Mouse (Mus musculus) heart, adult 2 months (tissue): ENCODE results near the gene Fam57b. TPM values are rescaled to one million over a fixed set of nuclear protein-coding genes. Genes with fewer than 3 reads are reported as not detected.

Experiments
- DNase-seq, 2 experiments: peaks; one replicate each; pipeline ENCODE4 v3.0.0; 2021
- H3K27ac ChIP-seq: fragments of 200-600 bp; 2 replicates; pipeline ENCODE4 v1.8.1; 2022
- H3K27me3 ChIP-seq: fragments of 200-500 bp; 2 replicates; pipeline ENCODE4 v1.6.1; 2012; ENCODE audit warnings: mild to moderate bottlenecking, low read length, inconsistent platforms, mixed read lengths; ENCODE audit not compliant: control insufficient read depth, insufficient read depth
- H3K36me3 ChIP-seq: fragments of 200-500 bp; 2 replicates; pipeline ENCODE4 v1.6.1; 2012; ENCODE audit warnings: low read length, inconsistent platforms; ENCODE audit not compliant: control insufficient read depth, insufficient read depth
- H3K4me1 ChIP-seq: fragments of 200-500 bp; 2 replicates; pipeline ENCODE4 v1.6.1; 2011; ENCODE audit warnings: low read length; ENCODE audit not compliant: control insufficient read depth, insufficient read depth
- H3K4me3 ChIP-seq: fragments of 200-600 bp; 2 replicates; pipeline ENCODE4 v1.8.1; 2022
- H3K79me2 ChIP-seq: fragments of 200-500 bp; replicated peaks from 2 replicates; pipeline ENCODE4 v1.6.1; 2012; ENCODE audit warnings: mild to moderate bottlenecking, inconsistent platforms, low read length, moderate library complexity, mixed read lengths; ENCODE audit not compliant: control insufficient read depth, insufficient read depth
- H3K9ac ChIP-seq: fragments of 200-500 bp; 2 replicates; pipeline ENCODE4 v1.6.1; 2012; ENCODE audit warnings: low read depth, mild to moderate bottlenecking, control low read depth, inconsistent platforms, low read length, mixed read lengths
- CTCF ChIP-seq: fragments of 200-600 bp; IDR thresholded peaks from 2 replicates; pipeline ENCODE4 v1.8.1; 2022; ENCODE audit warnings: antibody characterized with exemption, mild to moderate bottlenecking, moderate library complexity
- EP300 ChIP-seq: fragments of 200-500 bp; IDR thresholded peaks from 2 replicates; pipeline ENCODE4 v1.6.1; 2011; ENCODE audit warnings: low read depth, low read length, control low read depth; ENCODE audit not compliant: insufficient read depth
- POLR2A ChIP-seq: fragments of 200-500 bp; IDR thresholded peaks from 2 replicates; pipeline ENCODE4 v1.6.1; 2011; ENCODE audit warnings: mild to moderate bottlenecking, low read depth, low read length, control low read depth; ENCODE audit not compliant: insufficient read depth
- WGBS: fragments of 180-500 bp; shearing (Covaris S2); methylation state at CpG from one replicate; pipeline ENCODE4 v1.1.7; 2018; 5-methylcytosine and 5-hydroxymethylcytosine counted together
- intact Hi-C: fragments of 180-260 bp; cut with DNase I; formaldehyde crosslinking; loops from one replicate; pipeline ENCODE4 v1.15.1; 2025
- polyA plus RNA-seq: library from polyadenylated mRNA; depleted of rRNA; stranded (reverse); fragments of >200 nt; gene quantifications from 2 replicates; pipeline ENCODE4 v1.2.3, GENCODE M21; 2012
- total RNA-seq, 2 experiments: library from RNA; stranded (reverse); gene quantifications; 2 replicates each; pipeline ENCODE4 v1.2.3; 2021

The Fam57b gene
- total and polyA plus RNA-seq, 3 experiments: 7.4 to 12.8 (median 8.8) TPM

GRCm38 (mm10) chr7:126785056-126785455 lies 12.4 kb upstream of the Fam57b start:
- no peaks in the 10 kb centered on the region; the same call in 1 of the 2 replicates for H3K79me2 ChIP-seq
- DNase-seq: no peak
- H3K4me1 ChIP-seq: peaks cover 2% of the 10 kb centered on the region; the same call in 1 of the 2 replicates
- no peaks in the 10 kb centered on the region for H3K36me3 ChIP-seq
- H3K27me3 ChIP-seq: no peaks in the 10 kb centered on the region
- 64% methylated on average over 4 of the region's 4 CpGs for WGBS
- H3K27ac ChIP-seq: no peak overlapping the region
- intact Hi-C loops: no loop called here
- H3K9ac ChIP-seq: no peak overlapping the region
- no peak for TF ChIP-seq POLR2A
- TF ChIP-seq CTCF: no peak
- TF ChIP-seq EP300: no peak
- no peak overlapping the region for H3K4me3 ChIP-seq

GRCm38 (mm10) chr7:126786142-126786541 lies 11.3 kb upstream of the Fam57b start:
- intact Hi-C loops: no loop called here
- TF ChIP-seq EP300 (no peak), CTCF (no peak), POLR2A (no peak)
- no peak overlapping the region for H3K4me3 ChIP-seq
- H3K9ac ChIP-seq: no peak overlapping the region
- no peak overlapping the region for H3K27ac ChIP-seq
- no peaks in the 10 kb centered on the region for H3K27me3 ChIP-seq
- no peaks in the 10 kb centered on the region; the same call in 1 of the 2 replicates for H3K4me1 ChIP-seq
- H3K79me2 ChIP-seq: no peaks in the 10 kb centered on the region; the same call in 1 of the 2 replicates
- peaks cover 4% of the 10 kb centered on the region; the same call in 1 of the 2 replicates for H3K36me3 ChIP-seq
- DNase-seq: no peak
- 85% methylated on average over 14 of the region's 14 CpGs for WGBS

GRCm38 (mm10) chr7:126789141-126789540 lies 8.3 kb upstream of the Fam57b start:
- no peak overlapping the region for H3K9ac ChIP-seq
- intact Hi-C loops: no loop called here
- no peaks in the 10 kb centered on the region for H3K27me3 ChIP-seq
- H3K4me3 ChIP-seq: no peak overlapping the region
- peaks cover 7% of the 10 kb centered on the region for H3K36me3 ChIP-seq
- 77% methylated on average over 4 of the region's 4 CpGs for WGBS
- no peaks in the 10 kb centered on the region; the same call in 1 of the 2 replicates for H3K79me2 ChIP-seq
- no peak for TF ChIP-seq CTCF
- no peak for TF ChIP-seq POLR2A
- no peak for TF ChIP-seq EP300
- peaks cover 2% of the 10 kb centered on the region for H3K4me1 ChIP-seq
- DNase-seq: no peak
- H3K27ac ChIP-seq: no peak overlapping the region

- peak within 1 kb of the TSS; percentile 83 for H3K4me3 ChIP-seq
- peaks cover 3% of the 10 kb centered on the region for H3K4me1 ChIP-seq
- peaks cover 21% of the 10 kb centered on the region for H3K36me3 ChIP-seq
- DNase-seq: peak; percentile 96 to 98
- H3K27me3 ChIP-seq: no peaks in the 10 kb centered on the region
- H3K9ac ChIP-seq: peak within 1 kb of the TSS; percentile 97
- H3K79me2 ChIP-seq: no peaks in the 10 kb centered on the region; the same call in 1 of the 2 replicates
- TF ChIP-seq EP300 (peak; percentile 84), POLR2A (peak; percentile 90), CTCF (no peak)
- WGBS: under 1% methylated on average over 81 of the region's 83 CpGs
- peak within 1 kb of the TSS; percentile 94 for H3K27ac ChIP-seq
- intact Hi-C loops: no loop called here
These were observed 5.4 kb upstream of the Fam57b start, which contains the start of gene Ppp4c for GRCm38 (mm10) chr7:126791851-126792720. Gene Ppp4c, minus strand, starts transcription at chr7:126792496.

GRCm38 (mm10) chr7:126792721-126793443 lies 4.6 kb upstream of the Fam57b start:
- no peaks in the 10 kb centered on the region for H3K27me3 ChIP-seq
- peak overlapping the region; percentile 83 for H3K4me3 ChIP-seq
- H3K4me1 ChIP-seq: peaks cover 3% of the 10 kb centered on the region
- peak overlapping the region; percentile 94 for H3K27ac ChIP-seq
- intact Hi-C loops: no loop called here
- peaks cover 22% of the 10 kb centered on the region for H3K36me3 ChIP-seq
- DNase-seq: no peak
- no peak overlapping the region; the same call in 1 of the 2 replicates for H3K9ac ChIP-seq
- H3K79me2 ChIP-seq: no peaks in the 10 kb centered on the region; the same call in 1 of the 2 replicates
- TF ChIP-seq CTCF (no peak), EP300 (no peak), POLR2A (no peak)
- WGBS: 15% methylated on average over 11 of the region's 11 CpGs
